Mouse (Mus musculus): ENCODE results near the gene Camk2b.
"Not testable (repeated sequence)": the region's sequence is repeated elsewhere in the genome, so short reads cannot be mapped to it uniquely, and the experiment has no call there.

The Camk2b gene

GRCm38 (mm10) chr11:5949586-5950352 is 116.4 kb downstream of the Camk2b start, which contains the start of gene Gck:
Gene Gck, minus strand, starts transcription at chr11:5950081.
- no peak for DNase-seq (ENCODE audit: extremely low spot score, low read depth, low spot score)

- no peak for DNase-seq (ENCODE audit: extremely low spot score, low read depth, low spot score)
These were observed 117.5 kb downstream of the Camk2b start for GRCm38 (mm10) chr11:5948546-5949250.

GRCm38 (mm10) chr11:5947796-5948195 is 118.4 kb downstream of the Camk2b start:
- no peak for DNase-seq (ENCODE audit: extremely low spot score, low read depth, low spot score)

- no peak for DNase-seq (ENCODE audit: extremely low spot score, low read depth, low spot score)
These were observed 121.1 kb downstream of the Camk2b start for GRCm38 (mm10) chr11:5945096-5945495.

- no peak for DNase-seq (ENCODE audit: extremely low spot score, low read depth, low spot score)
These were observed 123.2 kb downstream of the Camk2b start for GRCm38 (mm10) chr11:5942966-5943365.

- not testable (repeated sequence) for DNase-seq (ENCODE audit: extremely low spot score, low read depth, low spot score)
These were observed 131.6 kb downstream of the Camk2b start for GRCm38 (mm10) chr11:5934531-5934930.

- not testable (repeated sequence) for DNase-seq (ENCODE audit: extremely low spot score, low read depth, low spot score)
These were observed 134.2 kb downstream of the Camk2b start for GRCm38 (mm10) chr11:5931947-5932346.

- DNase-seq (ENCODE audit: extremely low spot score, low read depth, low spot score) = no peak
These were observed 135.6 kb downstream of the Camk2b start for GRCm38 (mm10) chr11:5930578-5930977.

- DNase-seq (ENCODE audit: extremely low spot score, low read depth, low spot score) = no peak
These were observed 139.4 kb downstream of the Camk2b start for GRCm38 (mm10) chr11:5926696-5927220.

- DNase-seq (ENCODE audit: extremely low spot score, low read depth, low spot score) = no peak
These were observed 141.5 kb downstream of the Camk2b start for GRCm38 (mm10) chr11:5924699-5925098.

- no peak for DNase-seq (ENCODE audit: extremely low spot score, low read depth, low spot score)
These were observed 145.7 kb downstream of the Camk2b start for GRCm38 (mm10) chr11:5920323-5920960.

Measured in hindlimb bud, embryonic 11.5 days (tissue).